In genomic region chr1:190682021-190682926, GRCm38 (mm10) we compare ENCODE assay signal across 8 mouse cellular contexts.
DNase-seq lines count a peak whose midpoint lies in the region; ATAC-seq lines count a peak whose summit lies in the region.

No protein-coding gene starts in this region.

- H3K9me3 ChIP-seq in heart, embryonic 14.5 days (ENCODE audit: control insufficient read depth, low read length), result no peaks in the 10 kb centered on the region
- H3K9me3 ChIP-seq in hindbrain, embryonic 10.5 days, result no peaks in the 10 kb centered on the region

- no peaks in the 10 kb centered on the region for H3K27me3 ChIP-seq in heart, embryonic 14.5 days (ENCODE audit: control insufficient read depth, insufficient read depth, low read length)
- H3K27me3 ChIP-seq in hindbrain, embryonic 10.5 days (ENCODE audit: insufficient read depth, poor library complexity, severe bottlenecking), result peaks cover 12% of the 10 kb centered on the region; the same call in 1 of the 2 replicates

- no peak overlapping the region for H3K4me3 ChIP-seq in heart, embryonic 14.5 days (ENCODE audit: control insufficient read depth in 1 of 2, insufficient read depth in 1 of 2, low read depth in 1 of 2, low read length in 2 of 2)
- H3K4me3 ChIP-seq in hindbrain, embryonic 10.5 days, result 0 out of 2 replicates have a peak overlapping the region, but pooled peaks have one; percentile 6

- no peaks in the 10 kb centered on the region for H3K36me3 ChIP-seq in heart, embryonic 14.5 days (ENCODE audit: control insufficient read depth, insufficient read depth, low read length)
- H3K36me3 ChIP-seq in hindbrain, embryonic 10.5 days, result no peaks in the 10 kb centered on the region

- no peak overlapping the region for H3K4me2 ChIP-seq in heart, embryonic 14.5 days (ENCODE audit: low read length)

- peak overlapping the region; percentile 16; the same call in 1 of the 2 replicates for H3K9ac ChIP-seq in heart, embryonic 14.5 days (ENCODE audit: low read length)

- ATAC-seq in heart, embryonic 14.5 days (ENCODE audit: insufficient number of reproducible peaks, insufficient read depth, low FRiP score, low read depth), result no peak

- WGBS in heart, embryonic 14.5 days, result 69% methylated on average over 25 of the region's 25 CpGs
- WGBS in hindbrain, embryonic 10.5 days, result 40% methylated on average over 25 of the region's 25 CpGs

- no peaks in the 10 kb centered on the region for H3K4me1 ChIP-seq in heart, embryonic 14.5 days (ENCODE audit: control insufficient read depth in 2 of 2, insufficient read depth in 2 of 2, low read length in 2 of 2)
- H3K4me1 ChIP-seq in hindbrain, embryonic 10.5 days (replicated peaks), result peaks cover 27% of the 10 kb centered on the region

- no peak overlapping the region for H3K27ac ChIP-seq in heart, embryonic 14.5 days (replicated peaks in 1 of 2; ENCODE audit: control insufficient read depth in 1 of 2, insufficient read depth in 1 of 2, low read depth in 2 of 2, low read length in 2 of 2)
- H3K27ac ChIP-seq in hindbrain, embryonic 10.5 days, result peak overlapping the region; percentile 78

- intact Hi-C loops in heart, postnatal 36 days (cut with DNase I), result no loop called here
- intact Hi-C loops in left cerebral cortex, postnatal 36 days (cut with DNase I), result no loop called here

- no peak for DNase-seq in heart, postnatal 36 days
- peak; percentile 62 to 63 for DNase-seq in cerebellum, postnatal 36 days
- DNase-seq in hindbrain, embryonic 10.5 days (ENCODE audit: low spot score), result no peak
- peak; percentile 62 to 72 for DNase-seq in left cerebral cortex, postnatal 36 days (ENCODE audit: low spot score in 2 of 2)
- DNase-seq in right cerebral cortex, adult 2 months (ENCODE audit: low spot score in 2 of 2), result peak; percentile 56 to 73
- DNase-seq in spleen, postnatal 10 days (ENCODE audit: low spot score in 2 of 2), result no peak
- DNase-seq in spleen, adult 12 weeks (ENCODE audit: low spot score), result no peak

Comparison
In these comparisons a context has a peak if more than half of its experiments do, and no peak if none do; other contexts are left out.
1. DNase-seq: peak in cerebellum, postnatal 36 days (2 of 2), left cerebral cortex, postnatal 36 days (2 of 2) and right cerebral cortex, adult 2 months (2 of 2); none in heart, postnatal 36 days (0 of 2), hindbrain, embryonic 10.5 days (single experiment), spleen, postnatal 10 days (0 of 2) and spleen, adult 12 weeks (single experiment).